Mouse (Mus musculus) adrenal gland (tissue): Measurements from ENCODE around the gene D630003M21Rik.

ENCODE experiments used
- intact Hi-C: fragments of 180-260 bp; cut with DNase I; formaldehyde crosslinking; loops from one replicate; pipeline ENCODE4 v1.15.1; 2025

D630003M21Rik gene

DNA sequence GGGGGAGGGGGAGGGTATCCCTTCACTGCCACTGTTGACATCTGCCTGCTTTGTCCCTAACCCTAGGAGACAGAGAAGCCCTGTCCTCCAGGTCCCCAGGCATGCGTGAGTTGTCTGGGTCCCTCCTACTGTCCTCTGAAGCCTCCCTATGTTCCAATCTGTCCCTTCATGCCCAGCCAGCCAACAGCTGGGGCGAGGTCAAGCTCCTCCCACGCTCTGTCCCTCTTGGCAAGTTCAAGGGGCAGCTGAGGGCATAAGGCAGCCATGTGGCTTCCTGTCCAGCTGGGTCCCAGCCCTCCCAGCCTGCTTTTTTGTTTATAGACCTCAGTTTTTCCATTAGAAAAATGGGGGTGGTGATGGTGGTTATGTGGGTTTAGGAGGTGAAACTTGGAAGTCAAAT lies 29.7 kb downstream of the D630003M21Rik start:
- intact Hi-C loops = no loop called here

DNA sequence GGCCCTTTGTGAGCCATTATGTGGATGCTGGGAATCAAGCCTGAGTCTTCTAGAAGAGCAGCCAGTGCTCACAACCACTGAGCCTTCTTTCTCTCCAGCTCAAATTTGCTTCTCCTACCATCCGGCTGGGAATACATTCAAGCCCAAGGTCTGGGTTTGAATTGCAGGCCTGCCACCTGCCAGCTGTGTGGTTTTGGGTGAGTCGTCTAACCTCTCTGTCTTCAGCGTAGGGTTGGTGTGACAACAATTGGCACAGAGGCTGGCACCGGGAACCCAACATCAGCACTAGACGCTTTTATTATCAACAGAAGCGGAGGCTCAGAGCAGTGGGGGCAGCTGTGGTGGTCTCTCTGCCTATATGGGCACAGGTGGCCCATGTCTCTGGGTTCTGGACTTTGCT lies 30.2 kb downstream of the D630003M21Rik start:
- intact Hi-C loops = no loop called here

DNA sequence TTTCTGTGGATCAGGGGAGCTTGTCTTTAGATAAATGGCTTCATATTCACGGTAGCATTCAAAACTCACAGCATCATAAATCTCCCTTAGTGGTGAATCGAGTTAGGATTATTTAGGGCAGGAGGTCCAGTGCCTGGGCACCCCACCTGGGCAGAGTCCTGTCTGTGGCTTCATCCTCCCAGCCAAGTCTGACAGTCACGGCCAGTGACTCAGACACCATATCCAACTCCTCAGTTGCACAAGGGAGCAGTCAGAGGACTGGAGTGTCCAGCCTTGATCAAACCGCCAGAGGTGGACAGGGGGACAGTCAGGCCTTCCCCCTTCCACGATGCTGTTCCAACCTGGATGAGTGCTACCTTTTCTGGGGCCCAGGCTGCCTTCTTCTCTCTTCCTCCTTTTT lies 31.1 kb downstream of the D630003M21Rik start:
- intact Hi-C loops = no loop called here

GRCm38 (mm10) chr2:158194945-158195640 lies 33.9 kb downstream of the D630003M21Rik start:
- intact Hi-C loops = no loop called here

GRCm38 (mm10) chr2:158193611-158194336 lies 35.2 kb downstream of the D630003M21Rik start:
- intact Hi-C loops = no loop called here

DNA sequence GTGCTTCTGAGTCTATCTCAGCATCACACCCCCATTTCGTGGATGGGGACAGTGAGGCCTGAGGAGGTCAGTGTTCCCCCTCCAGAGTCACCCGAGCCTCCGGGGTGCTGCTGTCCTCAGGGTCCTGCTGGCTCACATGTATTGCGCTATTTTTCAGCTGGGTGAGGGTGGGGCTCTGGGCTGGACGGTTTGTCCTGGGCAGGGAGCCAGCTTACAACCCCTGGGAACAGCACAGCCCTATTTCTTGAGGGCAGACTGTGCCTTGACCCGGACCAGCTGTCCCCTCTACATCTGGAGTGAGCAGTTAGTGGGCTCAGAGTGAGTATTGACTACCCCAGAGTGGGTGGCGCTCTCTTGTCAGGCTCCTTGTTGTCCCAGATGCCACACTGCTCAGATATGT lies 37.9 kb downstream of the D630003M21Rik start:
- intact Hi-C loops = no loop called here

DNA sequence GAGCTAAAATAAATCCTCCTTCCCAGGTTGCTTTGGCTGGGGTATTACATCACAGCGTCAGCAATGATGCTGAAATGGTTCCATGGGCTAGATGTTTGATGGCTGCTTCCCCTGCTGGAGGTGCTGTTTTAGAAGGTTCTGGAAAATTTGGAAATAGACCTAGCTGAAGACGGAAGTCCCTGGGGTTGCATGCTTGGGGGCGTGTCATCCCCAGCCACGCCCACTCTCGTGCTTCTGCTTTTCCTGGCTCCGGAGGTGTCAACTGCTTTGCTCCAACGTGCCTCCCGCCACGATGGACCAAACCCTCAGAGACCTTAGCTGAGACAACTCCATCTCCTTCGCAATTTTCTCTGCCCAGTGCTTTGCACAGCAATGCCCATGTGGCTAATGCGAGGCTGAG lies 39.6 kb downstream of the D630003M21Rik start:
- intact Hi-C loops = no loop called here

- intact Hi-C loops = no loop called here
Observed at GRCm38 (mm10) chr2:158186206-158186871, 42.7 kb downstream of the D630003M21Rik start.

- intact Hi-C loops = no loop called here
Observed at GRCm38 (mm10) chr2:158183266-158183665, 45.8 kb downstream of the D630003M21Rik start.

GRCm38 (mm10) chr2:158181932-158182331 lies 47.1 kb downstream of the D630003M21Rik start:
- intact Hi-C loops = no loop called here

DNA sequence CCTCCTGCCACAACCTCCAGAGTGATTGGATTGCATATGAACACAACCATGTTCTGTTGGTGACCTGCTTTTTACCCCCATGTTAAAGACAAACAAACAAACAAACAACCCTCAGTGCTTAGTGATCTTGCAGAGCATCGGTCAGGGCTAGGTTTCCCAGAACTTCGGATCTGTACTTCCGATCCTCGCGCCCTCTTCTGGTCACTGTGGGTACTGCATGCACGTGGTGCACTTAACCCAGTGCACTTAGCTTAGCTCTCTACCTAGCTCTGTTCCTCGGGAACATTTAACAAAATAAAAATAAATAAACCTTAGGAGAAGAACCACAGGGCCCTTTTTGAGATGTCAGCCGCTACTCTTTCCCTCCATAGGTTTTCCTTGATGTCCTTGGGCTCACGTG lies 48.2 kb downstream of the D630003M21Rik start:
- intact Hi-C loops = no loop called here

DNA sequence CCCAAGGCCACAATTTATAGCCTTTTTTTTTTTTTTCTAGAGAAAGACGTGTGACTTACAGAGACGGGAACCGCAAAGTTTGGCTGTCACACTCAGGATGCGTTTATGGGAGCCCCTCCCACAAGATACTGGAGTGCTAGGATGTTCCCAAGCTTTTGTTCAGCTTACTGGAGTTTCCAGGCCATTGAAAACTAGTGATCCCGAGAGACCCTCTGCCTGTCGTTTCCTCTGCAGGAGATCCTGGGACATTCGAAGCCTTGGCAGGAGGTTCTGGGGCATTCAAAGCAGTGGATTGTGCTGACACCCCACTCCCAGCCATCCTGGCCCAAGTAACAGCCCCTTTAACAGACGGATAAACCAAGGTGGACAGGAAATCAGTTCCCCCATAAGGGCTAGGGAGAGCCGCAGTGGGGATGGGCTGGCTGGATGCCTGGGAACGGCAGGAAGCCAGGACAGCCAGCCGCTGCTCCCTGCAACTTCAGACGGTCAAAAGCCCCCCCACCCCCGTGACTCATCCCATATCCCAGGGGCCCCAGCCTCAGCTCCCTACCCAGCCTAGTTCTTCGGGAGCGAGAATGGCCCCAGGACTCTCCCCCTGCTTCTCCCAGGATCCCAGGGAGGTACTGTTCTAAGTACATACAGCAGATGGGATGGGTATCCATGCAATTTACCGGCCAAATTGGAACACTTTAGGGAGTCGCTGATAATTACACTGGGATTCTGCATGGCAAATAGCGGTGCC lies 49.5 kb downstream of the D630003M21Rik start:
- intact Hi-C loops = no loop called here

GRCm38 (mm10) chr2:158178696-158179369 lies 50.2 kb downstream of the D630003M21Rik start:
- intact Hi-C loops = no loop called here

- intact Hi-C loops = no loop called here
Observed at GRCm38 (mm10) chr2:158178139-158178538, 50.9 kb downstream of the D630003M21Rik start.

DNA sequence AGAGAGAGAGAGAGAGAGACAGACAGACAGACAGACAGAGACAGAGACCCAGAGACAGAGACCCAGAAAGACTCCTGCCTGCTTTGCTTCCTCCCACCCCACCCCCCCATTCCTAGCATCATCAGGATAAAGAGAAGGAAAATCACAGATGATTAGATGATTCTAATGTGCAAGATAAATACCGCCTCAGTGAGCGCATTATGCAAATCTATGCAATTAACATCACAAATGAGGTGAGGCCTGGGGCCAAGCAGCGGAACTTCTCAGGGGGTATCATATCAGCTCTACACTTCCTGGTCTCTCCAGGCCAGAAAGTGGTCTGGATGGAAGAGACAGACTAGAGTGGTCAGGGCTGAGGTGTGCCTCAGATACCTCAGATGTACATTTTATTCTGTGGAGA lies 51.4 kb downstream of the D630003M21Rik start:
- intact Hi-C loops = no loop called here

DNA sequence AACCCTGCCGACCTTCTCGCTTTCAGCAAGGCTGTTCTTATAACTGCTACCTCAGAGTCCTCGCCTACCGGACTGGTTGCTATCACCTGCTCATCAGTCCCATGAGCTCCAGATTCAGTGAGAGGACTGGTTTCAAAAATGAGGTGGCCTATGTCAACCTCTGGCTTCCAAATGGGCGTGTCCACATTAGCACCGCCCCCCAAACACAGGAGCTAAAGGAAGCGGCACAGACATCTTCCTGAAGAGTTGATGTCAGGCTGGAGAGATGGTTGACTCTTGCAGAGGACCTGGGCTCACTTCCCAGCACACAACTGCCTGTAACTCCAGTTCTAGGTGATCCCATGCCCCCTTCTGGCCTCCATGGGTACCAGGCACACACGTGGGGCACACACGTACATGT lies 52.3 kb downstream of the D630003M21Rik start:
- intact Hi-C loops = no loop called here

DNA sequence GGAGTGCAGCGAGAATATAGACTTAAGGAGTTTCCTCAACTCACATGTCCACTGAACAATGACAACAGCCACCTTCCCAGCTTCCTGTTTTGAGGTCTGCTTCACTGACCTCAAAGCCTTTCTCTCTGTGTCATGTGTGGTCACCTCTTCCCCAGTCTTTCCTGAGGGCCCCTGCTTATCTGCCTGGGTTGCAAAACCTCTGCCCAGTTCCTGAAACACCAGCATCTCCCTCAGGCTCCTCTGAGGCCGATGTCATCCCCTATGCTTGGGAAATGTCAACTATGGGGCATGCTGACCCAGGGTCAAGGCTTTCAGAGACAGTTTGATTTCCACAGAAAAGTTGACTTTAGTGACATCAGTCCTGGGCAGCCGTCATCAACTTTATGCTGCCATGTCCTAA lies 53.6 kb downstream of the D630003M21Rik start:
- intact Hi-C loops = no loop called here

DNA sequence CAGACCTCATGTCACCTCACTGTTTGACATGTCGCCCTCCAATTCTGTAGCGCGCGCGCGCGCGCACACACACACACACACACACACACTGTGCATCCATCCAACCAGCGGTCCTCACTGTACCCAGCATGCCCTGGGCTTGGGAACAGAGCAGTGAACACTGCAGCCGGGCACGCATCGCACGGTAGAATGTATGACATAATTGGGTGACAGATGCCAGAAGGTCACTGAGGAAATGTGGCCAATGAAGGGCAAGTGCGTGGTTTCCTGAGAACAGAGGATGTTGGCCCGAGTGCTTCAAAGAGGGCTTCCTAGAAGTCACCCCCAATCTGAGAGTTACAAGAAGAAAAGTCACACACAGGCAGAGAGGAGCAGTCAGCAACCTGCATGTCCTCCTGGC lies 54.1 kb downstream of the D630003M21Rik start:
- intact Hi-C loops = no loop called here

- intact Hi-C loops = no loop called here
Observed at GRCm38 (mm10) chr2:158174438-158174837, 54.6 kb downstream of the D630003M21Rik start.

DNA sequence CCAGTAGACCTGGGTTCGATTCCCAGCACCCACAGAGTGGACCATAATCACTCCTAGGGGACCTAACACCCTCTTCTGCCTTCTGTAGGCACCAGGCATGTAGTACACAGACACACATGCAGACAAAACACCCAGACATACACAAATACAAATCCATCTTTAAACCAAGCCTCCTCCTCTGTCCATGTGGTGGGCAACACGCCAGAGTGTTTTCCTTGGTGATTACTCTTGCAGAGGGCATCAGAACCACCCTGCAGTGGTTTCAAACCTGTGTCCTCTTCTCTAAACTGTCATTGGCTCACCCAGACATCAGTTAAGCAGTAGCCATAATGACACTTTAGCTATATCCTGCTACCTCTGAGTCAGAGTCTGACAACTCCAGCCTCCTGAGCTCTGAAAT lies 58.6 kb downstream of the D630003M21Rik start:
- intact Hi-C loops = no loop called here

GRCm38 (mm10) chr2:158169771-158170170 lies 59.3 kb downstream of the D630003M21Rik start:
- intact Hi-C loops = no loop called here
